Mouse (Mus musculus) heart, postnatal 0 days (tissue): ENCODE measurements around the gene Drosha. TPM values are rescaled to one million over a fixed set of nuclear protein-coding genes. Genes with fewer than 3 reads are reported as not detected.

ENCODE experiments used
- ATAC-seq: fragments of 200-750 bp; cut with Nextera tagmentation; 2 replicates; pipeline ENCODE4 v1.8.0; 2017; ENCODE audit warnings: low read depth, moderate number of reproducible peaks, moderate library complexity; ENCODE audit not compliant: insufficient read depth
- DNase-seq: peaks from one replicate; pipeline ENCODE4 v3.0.0-alpha.2; 2016; ENCODE audit warnings: low spot score
- H3K27ac ChIP-seq: fragments of 300-500 bp; sonication (generic); 2 replicates; pipeline ENCODE4 v1.5.1; 2014; ENCODE audit warnings: low read depth, mild to moderate bottlenecking
- H3K27me3 ChIP-seq: fragments of 300-500 bp; sonication (generic); 2 replicates; pipeline ENCODE4 v1.6.1; 2014; ENCODE audit warnings: low read length, mixed read lengths; ENCODE audit not compliant: control insufficient read depth, insufficient read depth
- H3K36me3 ChIP-seq: fragments of 300-500 bp; sonication (generic); replicated peaks from 2 replicates; pipeline ENCODE4 v1.6.1; 2014; ENCODE audit warnings: low read length, mixed read lengths; ENCODE audit not compliant: control insufficient read depth, insufficient read depth
- H3K4me1 ChIP-seq: fragments of 300-500 bp; sonication (generic); 2 replicates; pipeline ENCODE4 v1.6.1; 2014; ENCODE audit warnings: antibody characterized with exemption; ENCODE audit not compliant: control insufficient read depth, insufficient read depth
- H3K4me2 ChIP-seq: fragments of 300-500 bp; sonication (generic); 2 replicates; pipeline ENCODE4 v1.6.1; 2014; ENCODE audit warnings: low read depth, mild to moderate bottlenecking, low read length, moderate library complexity
- H3K4me3 ChIP-seq: fragments of 300-500 bp; sonication (generic); 2 replicates; pipeline ENCODE4 v1.5.1; 2014; ENCODE audit warnings: low read depth, low read length
- H3K9ac ChIP-seq: fragments of 300-500 bp; sonication (generic); replicated peaks from 2 replicates; pipeline ENCODE4 v1.6.1; 2014; ENCODE audit warnings: low read depth, low read length, mixed read lengths
- H3K9me3 ChIP-seq: fragments of 300-500 bp; sonication (generic); replicated peaks from 2 replicates; pipeline ENCODE4 v1.6.1; 2016; ENCODE audit warnings: low read length; ENCODE audit not compliant: control insufficient read depth
- CTCF ChIP-seq: IDR thresholded peaks from 2 replicates; pipeline ENCODE4 v1.5.1; 2016; ENCODE audit warnings: antibody characterized with exemption, control low read depth, low read depth
- EP300 ChIP-seq: IDR thresholded peaks from 2 replicates; pipeline ENCODE4 v1.6.1; 2016; ENCODE audit warnings: antibody characterized with exemption, low read depth
- WGBS: fragments of 180-500 bp; shearing (Covaris S2); extraction: QIAGEN DNeasy Blood & Tissue Kit; methylation state at CpG from one replicate; pipeline ENCODE4 v1.1.7; 2014; 5-methylcytosine and 5-hydroxymethylcytosine counted together
- polyA plus RNA-seq: library from polyadenylated mRNA; unstranded; fragments of >200 nt; fragmentation: Nextera tagmentation; extraction: Ambion mirVana; gene quantifications from 2 replicates; pipeline ENCODE4 v1.2.1, GENCODE M21; 2015
- total RNA-seq: library from RNA; depleted of rRNA; stranded (reverse); fragments of >200 nt; gene quantifications from 2 replicates; pipeline ENCODE4 v1.2.3, GENCODE M21; 2014; ENCODE audit warnings: low replicate concordance

Drosha gene
- total and polyA plus RNA-seq, 2 experiments from 2014 or later, result 10.1 to 12.4 TPM

DNA sequence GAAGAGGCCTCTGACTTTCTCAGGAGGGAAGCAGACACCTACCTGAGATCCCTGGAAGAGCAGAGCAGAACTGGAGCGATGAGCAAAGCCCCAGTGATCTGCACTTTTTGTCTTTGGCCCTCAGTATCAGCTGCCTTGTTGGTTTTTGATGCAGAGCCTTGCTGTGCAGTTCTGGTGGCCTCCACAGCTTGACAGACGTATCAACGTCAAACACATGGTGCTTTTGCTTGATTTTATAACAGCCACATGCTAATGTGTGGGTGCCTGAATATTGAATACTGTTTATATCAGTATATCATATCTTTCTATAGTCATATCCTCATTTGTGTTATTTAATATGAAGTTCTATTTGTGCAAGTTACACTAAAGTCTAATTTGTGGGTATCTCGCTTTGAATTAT is 19.5 kb upstream of the Drosha start:
- Histone ChIP-seq H3K4me2 (no peak overlapping the region), H3K27ac (no peak overlapping the region), H3K9me3 (no peaks in the 10 kb centered on the region), H3K36me3 (peaks cover 21% of the 10 kb centered on the region), H3K4me1 (0 out of 2 replicates have a peak, but pooled peaks cover 5% of the 10 kb centered on the region), H3K27me3 (no peaks in the 10 kb centered on the region), H3K4me3 (no peak overlapping the region), H3K9ac (no peak overlapping the region)
- DNase-seq (no peak), ATAC-seq (no peak)
- TF ChIP-seq EP300 (no peak), CTCF (no peak)
- 86% methylated on average over 4 of the region's 4 CpGs for WGBS

- no peak for TF ChIP-seq EP300
- no peak for TF ChIP-seq CTCF
- no peaks in the 10 kb centered on the region for H3K9me3 ChIP-seq
- DNase-seq (no peak), ATAC-seq (no peak)
- H3K4me1 ChIP-seq, result no peaks in the 10 kb centered on the region
- H3K9ac ChIP-seq, result no peak overlapping the region
- H3K4me3 ChIP-seq, result no peak overlapping the region
- peaks cover 40% of the 10 kb centered on the region for H3K36me3 ChIP-seq
- H3K27me3 ChIP-seq, result no peaks in the 10 kb centered on the region
- 96% methylated on average over 10 of the region's 10 CpGs for WGBS
- no peak overlapping the region for H3K27ac ChIP-seq
- H3K4me2 ChIP-seq, result no peak overlapping the region
Observed at GRCm38 (mm10) chr15:12807088-12807487, 17.5 kb upstream of the Drosha start.

GRCm38 (mm10) chr15:12809305-12809704 is 15.3 kb upstream of the Drosha start:
- no peak overlapping the region for H3K4me3 ChIP-seq
- TF ChIP-seq EP300 (no peak), CTCF (no peak)
- no peaks in the 10 kb centered on the region for H3K4me1 ChIP-seq
- H3K4me2 ChIP-seq, result no peak overlapping the region
- ATAC-seq (no peak), DNase-seq (no peak)
- H3K27me3 ChIP-seq, result no peaks in the 10 kb centered on the region
- 74% methylated on average over 6 of the region's 6 CpGs for WGBS
- H3K27ac ChIP-seq, result no peak overlapping the region
- H3K36me3 ChIP-seq, result peaks cover 55% of the 10 kb centered on the region
- H3K9me3 ChIP-seq, result no peaks in the 10 kb centered on the region
- H3K9ac ChIP-seq, result no peak overlapping the region

DNA sequence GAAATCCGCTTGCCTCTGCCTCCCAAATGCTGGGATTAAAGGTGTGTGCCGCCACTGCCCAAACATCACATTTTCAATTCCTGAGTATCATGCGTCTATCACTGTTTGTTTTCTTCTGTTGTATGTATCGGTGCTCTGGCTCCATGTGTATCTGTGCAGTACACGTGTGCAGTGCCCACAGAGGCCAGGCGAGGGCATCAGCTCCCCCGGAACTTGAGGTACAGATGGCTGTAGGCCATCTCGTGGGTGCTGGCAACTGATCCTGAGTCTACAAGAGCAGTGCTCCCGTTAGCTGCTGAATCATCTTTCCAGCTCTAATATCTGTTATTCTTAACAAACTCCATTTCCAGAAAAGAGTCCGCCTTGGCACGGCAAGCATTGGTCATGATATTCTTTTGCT is 12.0 kb upstream of the Drosha start:
- Histone ChIP-seq H3K27ac (no peak overlapping the region), H3K4me2 (no peak overlapping the region)

GRCm38 (mm10) chr15:12817592-12817991 is 7.0 kb upstream of the Drosha start:
- Histone ChIP-seq H3K9me3 (no peaks in the 10 kb centered on the region), H3K4me1 (no peaks in the 10 kb centered on the region), H3K36me3 (peaks cover 83% of the 10 kb centered on the region), H3K9ac (no peak overlapping the region), H3K27ac (no peak overlapping the region), H3K27me3 (no peaks in the 10 kb centered on the region), H3K4me3 (no peak overlapping the region), H3K4me2 (no peak overlapping the region)
- ATAC-seq (no peak), DNase-seq (no peak)
- TF ChIP-seq EP300 (no peak), CTCF (no peak)
- WGBS, result 90% methylated on average over 8 of the region's 8 CpGs

More for the DNA sequence above, 12.0 kb upstream of the Drosha start:
- no peak overlapping the region for H3K4me3 ChIP-seq
- H3K4me1 ChIP-seq, result no peaks in the 10 kb centered on the region
- TF ChIP-seq EP300 (no peak), CTCF (no peak)
- H3K36me3 ChIP-seq, result peaks cover 85% of the 10 kb centered on the region
- no peak overlapping the region for H3K9ac ChIP-seq
- no peak for ATAC-seq
- no peaks in the 10 kb centered on the region for H3K27me3 ChIP-seq
- 92% methylated on average over 11 of the region's 11 CpGs for WGBS
- no peak for DNase-seq
- H3K9me3 ChIP-seq, result no peaks in the 10 kb centered on the region
